Mouse (Mus musculus) stomach, embryonic 14.5 days (tissue): ENCODE measurements at regions not wholly inside any gene's neighbourhood (a gene's known extent, or its start where the extent isn't known, plus 50 kb on each side); places are given as distances from the start of the nearest gene placed in this dataset.
A peak's percentile ranks its signal among the peaks of the same experiment; 100 is the strongest.

Experiments used
- ATAC-seq: fragments of 200-750 bp; cut with Nextera tagmentation; 2 replicates; pipeline ENCODE4 v1.8.0; 2017; ENCODE audit warnings: low read depth, moderate TSS enrichment; ENCODE audit not compliant: insufficient number of reproducible peaks, insufficient read depth, low FRiP score
- H3K27ac ChIP-seq: fragments of 300-500 bp; sonication (generic); 2 replicates; pipeline ENCODE4 v1.5.1; 2014; ENCODE audit warnings: mild to moderate bottlenecking, low read length, moderate library complexity, mixed read lengths
- H3K27me3 ChIP-seq: fragments of 300-500 bp; sonication (generic); 2 replicates; pipeline ENCODE4 v1.6.1; 2014; ENCODE audit warnings: low read length, control low read depth, mixed read lengths; ENCODE audit not compliant: control insufficient read depth, insufficient read depth
- H3K36me3 ChIP-seq: fragments of 300-500 bp; sonication (generic); 2 replicates; pipeline ENCODE4 v1.6.1; 2014; ENCODE audit warnings: mild to moderate bottlenecking, control low read depth, low read length, moderate library complexity, mixed read lengths; ENCODE audit not compliant: control insufficient read depth, insufficient read depth
- H3K4me1 ChIP-seq: fragments of 300-500 bp; sonication (generic); 2 replicates; pipeline ENCODE4 v1.6.1; 2014; ENCODE audit warnings: low read length, control low read depth, mixed read lengths; ENCODE audit not compliant: control insufficient read depth, insufficient read depth
- H3K4me2 ChIP-seq: fragments of 300-500 bp; sonication (generic); replicated peaks from 2 replicates; pipeline ENCODE4 v1.6.1; 2014; ENCODE audit warnings: low read depth, low read length, control low read depth
- H3K4me3 ChIP-seq: fragments of 300-500 bp; sonication (generic); 2 replicates; pipeline ENCODE4 v1.5.1; 2014; ENCODE audit warnings: low read depth, low read length, control low read depth
- H3K9ac ChIP-seq: fragments of 300-500 bp; sonication (generic); replicated peaks from 2 replicates; pipeline ENCODE4 v1.6.1; 2014; ENCODE audit warnings: low read depth, mild to moderate bottlenecking, control low read depth, low read length, moderate library complexity, mixed read lengths
- H3K9me3 ChIP-seq: fragments of 300-500 bp; sonication (generic); 2 replicates; pipeline ENCODE4 v1.6.1; 2016; ENCODE audit warnings: low read depth, low read length, control low read depth; ENCODE audit not compliant: control insufficient read depth
- WGBS: fragments of 180-500 bp; shearing (Covaris S2); extraction: QIAGEN DNeasy Blood & Tissue Kit; methylation state at CpG from one replicate; pipeline ENCODE4 v1.1.7; 2014; 5-methylcytosine and 5-hydroxymethylcytosine counted together

DNA sequence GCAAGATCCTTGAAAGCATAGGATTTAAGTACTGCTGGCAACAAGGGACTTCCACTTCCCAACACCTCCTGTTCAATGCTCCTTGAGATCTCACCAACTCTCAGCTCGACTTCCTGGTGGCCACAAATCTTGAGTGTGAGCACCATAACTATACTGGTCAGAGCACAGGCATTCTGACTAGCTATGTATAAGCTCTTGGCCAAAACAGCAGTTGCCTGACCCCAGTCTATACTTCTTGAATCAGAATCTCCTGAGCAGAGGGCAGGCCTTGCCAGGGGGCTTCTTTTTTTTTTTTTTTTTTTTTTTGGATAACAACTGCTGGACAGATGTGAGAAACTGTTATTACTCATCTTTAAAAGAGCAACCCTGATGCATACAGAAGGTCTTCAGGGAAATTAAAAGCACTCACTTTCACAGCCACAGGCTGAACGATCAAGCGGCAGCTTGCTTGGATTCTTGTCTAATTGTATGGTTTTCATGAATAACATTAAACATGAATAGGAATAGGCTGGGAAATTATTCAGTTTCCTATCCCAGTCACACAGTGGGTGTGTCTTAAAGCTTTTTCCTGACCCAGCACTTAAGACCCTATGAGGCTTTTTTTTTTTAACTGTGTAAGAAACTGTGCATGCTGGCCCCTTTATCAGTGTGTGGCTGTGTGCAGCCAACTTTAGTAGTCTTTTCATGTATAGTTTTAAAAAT, 193.7 kb upstream of the Mpped2 start:
- Histone ChIP-seq H3K27ac (no peak overlapping the region), H3K4me2 (no peak overlapping the region), H3K9me3 (no peaks in the 10 kb centered on the region), H3K4me3 (no peak overlapping the region), H3K9ac (no peak overlapping the region), H3K36me3 (no peaks in the 10 kb centered on the region), H3K4me1 (no peaks in the 10 kb centered on the region), H3K27me3 (no peaks in the 10 kb centered on the region)
- no peak for ATAC-seq
- 69% methylated on average over 3 of the region's 3 CpGs for WGBS

DNA sequence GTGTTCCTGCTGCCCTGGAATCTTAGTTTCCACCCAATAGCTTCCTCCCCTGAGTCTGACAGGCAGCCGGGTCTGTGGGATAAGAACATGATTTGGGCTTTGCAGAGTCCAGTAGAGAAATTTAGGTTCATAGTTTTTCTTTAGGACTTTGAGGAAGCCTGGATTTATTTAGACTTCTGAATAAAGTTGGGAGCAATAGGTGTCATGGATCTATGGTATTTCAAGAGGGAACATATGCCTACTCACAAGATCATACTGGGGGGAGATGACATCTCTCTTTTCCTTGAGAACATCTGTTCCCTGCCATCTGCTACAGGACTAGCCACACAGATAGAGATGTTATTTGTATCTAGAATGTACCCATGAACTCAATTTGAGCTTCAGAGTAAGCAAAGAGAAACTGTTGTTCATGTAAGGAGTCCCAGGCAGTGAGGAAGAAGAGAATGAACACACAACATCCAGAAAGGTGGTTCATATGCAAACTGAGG, 188.1 kb upstream of the Mpped2 start:
- 67% methylated on average over 1 of the region's 1 CpGs for WGBS
- H3K27ac ChIP-seq = no peak overlapping the region
- no peak overlapping the region for H3K4me3 ChIP-seq
- no peaks in the 10 kb centered on the region for H3K36me3 ChIP-seq
- no peaks in the 10 kb centered on the region for H3K9me3 ChIP-seq
- H3K9ac ChIP-seq = no peak overlapping the region
- H3K27me3 ChIP-seq = no peaks in the 10 kb centered on the region
- no peak for ATAC-seq
- H3K4me2 ChIP-seq = no peak overlapping the region
- H3K4me1 ChIP-seq = no peaks in the 10 kb centered on the region

- H3K27me3 ChIP-seq = no peaks in the 10 kb centered on the region
- H3K9me3 ChIP-seq = no peaks in the 10 kb centered on the region
- H3K27ac ChIP-seq = no peak overlapping the region
- H3K9ac ChIP-seq = no peak overlapping the region
- no peak for ATAC-seq
- H3K4me2 ChIP-seq = no peak overlapping the region
- 88% methylated on average over 9 of the region's 9 CpGs for WGBS
- H3K4me1 ChIP-seq = no peaks in the 10 kb centered on the region
- no peaks in the 10 kb centered on the region for H3K36me3 ChIP-seq
- H3K4me3 ChIP-seq = no peak overlapping the region
These were observed 181.2 kb upstream of the Mpped2 start for GRCm38 (mm10) chr2:106511889-106512288.

DNA sequence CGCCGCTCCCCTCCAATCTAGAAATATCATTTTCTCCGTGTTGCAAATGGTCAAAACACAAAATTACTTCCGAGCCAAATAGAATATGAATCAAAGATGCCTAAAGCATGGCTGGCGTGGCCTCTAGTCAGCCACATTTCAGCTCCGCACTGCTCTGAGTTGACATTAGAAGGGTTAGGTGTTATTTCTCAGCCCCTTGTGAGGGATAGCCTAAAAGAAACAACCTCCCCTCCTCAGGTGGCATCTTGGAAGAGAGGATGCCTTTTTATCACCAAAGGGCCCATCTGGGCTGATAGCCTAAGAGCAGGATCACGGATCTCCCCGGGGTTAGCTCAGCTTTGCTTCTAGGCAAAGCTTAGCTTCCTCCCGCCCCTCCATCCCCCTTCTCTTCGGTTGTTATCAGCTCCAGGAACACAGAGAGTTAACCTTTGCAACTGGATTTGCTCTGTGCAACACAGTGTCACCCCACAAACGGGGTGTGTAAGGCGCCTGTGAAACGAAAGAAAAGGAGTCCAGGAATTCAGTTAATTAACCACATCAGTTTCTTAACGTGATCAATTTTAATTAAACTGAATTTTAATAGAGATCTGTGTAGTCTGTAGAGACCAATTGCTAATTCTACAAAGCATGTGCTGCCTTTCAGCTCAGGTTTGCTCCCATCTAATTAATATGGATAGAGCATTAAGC, 180.6 kb upstream of the Mpped2 start:
- no peaks in the 10 kb centered on the region for H3K4me1 ChIP-seq
- no peak for ATAC-seq
- H3K27ac ChIP-seq = no peak overlapping the region
- no peaks in the 10 kb centered on the region for H3K27me3 ChIP-seq
- no peak overlapping the region for H3K4me2 ChIP-seq
- no peaks in the 10 kb centered on the region for H3K36me3 ChIP-seq
- no peak overlapping the region for H3K9ac ChIP-seq
- no peaks in the 10 kb centered on the region for H3K9me3 ChIP-seq
- H3K4me3 ChIP-seq = no peak overlapping the region
- WGBS = 46% methylated on average over 14 of the region's 14 CpGs

DNA sequence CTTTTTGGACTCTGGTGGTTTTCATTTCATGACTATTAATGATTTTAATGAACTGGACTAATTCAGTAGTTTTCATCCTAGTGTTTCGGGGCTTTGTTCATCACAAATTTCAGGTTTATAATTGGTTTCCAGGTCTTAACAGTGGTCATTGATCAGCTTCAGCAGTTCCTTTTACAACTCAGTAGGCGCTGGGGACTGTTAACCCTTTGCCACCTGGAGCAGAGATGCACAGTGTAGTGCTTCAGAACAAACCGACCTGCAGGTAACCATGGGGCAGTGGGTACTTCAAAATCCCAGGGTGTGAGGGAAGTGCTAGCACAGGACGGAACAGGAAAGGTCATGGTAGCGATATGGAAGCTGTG, 180.1 kb upstream of the Mpped2 start:
- Histone ChIP-seq H3K4me1 (no peaks in the 10 kb centered on the region), H3K9me3 (no peaks in the 10 kb centered on the region), H3K9ac (no peak overlapping the region), H3K4me3 (no peak overlapping the region), H3K36me3 (no peaks in the 10 kb centered on the region), H3K4me2 (no peak overlapping the region), H3K27me3 (no peaks in the 10 kb centered on the region), H3K27ac (no peak overlapping the region)
- WGBS = 50% methylated on average over 5 of the region's 5 CpGs
- no peak for ATAC-seq

GRCm38 (mm10) chr2:106517224-106517623, 175.8 kb upstream of the Mpped2 start:
- no peaks in the 10 kb centered on the region for H3K36me3 ChIP-seq
- 73% methylated on average over 5 of the region's 5 CpGs for WGBS
- H3K9ac ChIP-seq = no peak overlapping the region
- no peak overlapping the region for H3K27ac ChIP-seq
- H3K27me3 ChIP-seq = no peaks in the 10 kb centered on the region
- no peak overlapping the region for H3K4me2 ChIP-seq
- ATAC-seq = no peak
- H3K9me3 ChIP-seq = peaks cover 3% of the 10 kb centered on the region; the same call in 1 of the 2 replicates
- H3K4me1 ChIP-seq = no peaks in the 10 kb centered on the region
- H3K4me3 ChIP-seq = no peak overlapping the region

- no peak for ATAC-seq
- Histone ChIP-seq H3K27ac (no peak overlapping the region), H3K4me1 (no peaks in the 10 kb centered on the region), H3K27me3 (no peaks in the 10 kb centered on the region), H3K4me3 (no peak overlapping the region), H3K36me3 (no peaks in the 10 kb centered on the region), H3K4me2 (no peak overlapping the region), H3K9ac (no peak overlapping the region), H3K9me3 (peaks cover 3% of the 10 kb centered on the region; the same call in 1 of the 2 replicates)
- WGBS = 85% methylated on average over 3 of the region's 3 CpGs
These were observed 170.1 kb upstream of the Mpped2 start for GRCm38 (mm10) chr2:106522961-106523360.

- 48% methylated on average over 2 of the region's 2 CpGs for WGBS
- peak; percentile 71 for ATAC-seq
- H3K4me1 ChIP-seq = no peaks in the 10 kb centered on the region
- H3K27me3 ChIP-seq = no peaks in the 10 kb centered on the region
- H3K4me3 ChIP-seq = no peak overlapping the region
- no peak overlapping the region for H3K27ac ChIP-seq
- no peak overlapping the region for H3K4me2 ChIP-seq
- no peaks in the 10 kb centered on the region for H3K9me3 ChIP-seq
- no peaks in the 10 kb centered on the region for H3K36me3 ChIP-seq
- no peak overlapping the region for H3K9ac ChIP-seq
These were observed 166.1 kb upstream of the Mpped2 start for GRCm38 (mm10) chr2:106527008-106527407.
